Comparison of ENCODE assay signal across 9 mouse cellular contexts in genomic region chr4:135666192-135666975, GRCm38 (mm10). TPM values are rescaled to one million over a fixed set of nuclear protein-coding genes. Genes with fewer than 3 reads are reported as not detected.
DNase-seq lines count a peak whose midpoint lies in the region; ATAC-seq and TF ChIP-seq lines count a peak whose summit lies in the region.
"Had no signal": no experiment of that assay in that cellular context is flagged by ENCODE, and none has a peak within 500 bp of the region (broad histone marks: within the 10 kb centered on the region; RNA-seq: fewer than 3 reads in every experiment).

No protein-coding gene starts in this region.

- no peaks in the 10 kb centered on the region for H3K9me3 ChIP-seq in forebrain, postnatal 0 days (ENCODE audit: low read length)
- H3K9me3 ChIP-seq in forebrain, embryonic 13.5 days (replicated peaks) = no peaks in the 10 kb centered on the region
- no peaks in the 10 kb centered on the region for H3K9me3 ChIP-seq in neural tube, embryonic 15.5 days (replicated peaks)
- H3K9me3 ChIP-seq: neural tube, embryonic 12.5 days had no signal

- ATAC-seq in forebrain, postnatal 0 days = no peak
- ATAC-seq in forebrain, embryonic 13.5 days = no peak
- ATAC-seq in neural tube, embryonic 15.5 days (ENCODE audit: low FRiP score) = no peak

- no peaks in the 10 kb centered on the region for H3K4me1 ChIP-seq in forebrain, postnatal 0 days (ENCODE audit: insufficient read depth)
- H3K4me1 ChIP-seq in forebrain, embryonic 13.5 days = no peaks in the 10 kb centered on the region
- 0 out of 2 replicates have a peak, but pooled peaks cover 2% of the 10 kb centered on the region for H3K4me1 ChIP-seq in neural tube, embryonic 15.5 days
- H3K4me1 ChIP-seq: neural tube, embryonic 12.5 days had no signal

- H3K27ac ChIP-seq in forebrain, postnatal 0 days (ENCODE audit: low read depth, low read length) = no peak overlapping the region
- no peak overlapping the region for H3K27ac ChIP-seq in forebrain, embryonic 13.5 days
- H3K27ac ChIP-seq in neural tube, embryonic 15.5 days (replicated peaks) = no peak overlapping the region
- H3K27ac ChIP-seq: neural tube, embryonic 12.5 days had no signal

- no peak overlapping the region for H3K4me2 ChIP-seq in forebrain, postnatal 0 days (ENCODE audit: low read depth)
- no peak overlapping the region for H3K4me2 ChIP-seq in forebrain, embryonic 13.5 days
- H3K4me2 ChIP-seq in neural tube, embryonic 15.5 days = no peak overlapping the region
- H3K4me2 ChIP-seq: neural tube, embryonic 12.5 days had no signal

- no peaks in the 10 kb centered on the region for H3K27me3 ChIP-seq in forebrain, postnatal 0 days (ENCODE audit: insufficient read depth, low read length)
- no peaks in the 10 kb centered on the region for H3K27me3 ChIP-seq in forebrain, embryonic 13.5 days
- no peaks in the 10 kb centered on the region; the same call in 1 of the 2 replicates for H3K27me3 ChIP-seq in neural tube, embryonic 15.5 days (replicated peaks)
- H3K27me3 ChIP-seq: neural tube, embryonic 12.5 days had no signal

- peak; percentile 72 for TF ChIP-seq CTCF in forebrain, postnatal 0 days (IDR thresholded peaks at IDR 0.05; ENCODE audit: low read depth)
- TF ChIP-seq CTCF in brain, embryonic 14.5 days (IDR thresholded peaks at IDR 0.05; ENCODE audit: borderline replicate concordance, extremely low read depth, insufficient read depth, insufficient read length) = peak; percentile 66

- H3K36me3 ChIP-seq in forebrain, postnatal 0 days (ENCODE audit: insufficient read depth) = no peaks in the 10 kb centered on the region
- H3K36me3 ChIP-seq in forebrain, embryonic 13.5 days (ENCODE audit: poor library complexity, severe bottlenecking) = no peaks in the 10 kb centered on the region
- no peaks in the 10 kb centered on the region for H3K36me3 ChIP-seq in neural tube, embryonic 15.5 days
- H3K36me3 ChIP-seq: neural tube, embryonic 12.5 days had no signal

- WGBS in forebrain, postnatal 0 days = 56% methylated on average over 17 of the region's 17 CpGs
- WGBS in forebrain, embryonic 13.5 days = 59% methylated on average over 17 of the region's 17 CpGs
- WGBS in neural tube, embryonic 15.5 days = 60% methylated on average over 17 of the region's 17 CpGs

- peak; percentile 59 for DNase-seq in forebrain, postnatal 0 days
- peak; percentile 54 for DNase-seq in neural tube, embryonic 10.5 days (ENCODE audit: extremely low spot score, low spot score)
- DNase-seq in brain, embryonic 14.5 days (ENCODE audit: low read depth) = peak; percentile 29
- DNase-seq in layer of hippocampus, postnatal 25 days (ENCODE audit: extremely low spot score in 1 of 2, low spot score in 1 of 2) = peak; percentile 17 to 49
- peak; percentile 69 for DNase-seq in retina, embryonic 14.5 days (ENCODE audit: low spot score)
- no peak for DNase-seq in Muller cell, postnatal 12 days (ENCODE audit: inconsistent ontology term)

- no peak overlapping the region for H3K4me3 ChIP-seq in forebrain, postnatal 0 days (ENCODE audit: low read depth, low read length)
- no peak overlapping the region for H3K4me3 ChIP-seq in forebrain, embryonic 13.5 days
- H3K4me3 ChIP-seq in neural tube, embryonic 15.5 days (replicated peaks) = no peak overlapping the region
- H3K4me3 ChIP-seq: neural tube, embryonic 12.5 days had no signal

- no peak for TF ChIP-seq POLR2A in brain, embryonic 14.5 days (IDR thresholded peaks at IDR 0.05; ENCODE audit: borderline replicate concordance, extremely low read depth, insufficient read depth, insufficient read length, poor library complexity, severe bottlenecking)

- no peak overlapping the region for H3K9ac ChIP-seq in forebrain, postnatal 0 days
- H3K9ac ChIP-seq in forebrain, embryonic 13.5 days = no peak overlapping the region
- no peak overlapping the region for H3K9ac ChIP-seq in neural tube, embryonic 15.5 days (replicated peaks)
- H3K9ac ChIP-seq: neural tube, embryonic 12.5 days had no signal

RNA-seq across cellular contexts. Expression of gene Ifnlr1, which starts 19.7 kb away (rescaled TPM):
- total RNA-seq in forebrain, postnatal 0 days (2014; rRNA removed) = 0.10 and 0.46 TPM in 2 replicates
- polyA plus RNA-seq in forebrain, postnatal 0 days (2015; fragmentation: Nextera tagmentation; extraction: Ambion mirVana) = 0.08 and 0.09 TPM in 2 replicates
- 0.13 TPM in 2 replicates for polyA plus RNA-seq in forebrain, embryonic 13.5 days (2015; fragmentation: Nextera tagmentation; extraction: Ambion mirVana)
- polyA plus RNA-seq in neural tube, embryonic 15.5 days (2015; fragmentation: Nextera tagmentation; extraction: Ambion mirVana) = 0.46 and 0.47 TPM in 2 replicates
- polyA plus RNA-seq in brain, embryonic 14.5 days (2012; rRNA removed) = 0.50 and 0.62 TPM in 2 replicates
- total RNA-seq in layer of hippocampus, postnatal 25 days (2021) = under 1 TPM; 0.21 to 0.30 TPM
